Mouse (Mus musculus) embryonic facial prominence, embryonic 12.5 days (tissue): ENCODE data around the gene Pgam5. TPM values are rescaled to one million over a fixed set of nuclear protein-coding genes. Genes with fewer than 3 reads are reported as not detected.

Experiments used
- ATAC-seq: fragments of 200-750 bp; cut with Nextera tagmentation; 2 replicates; pipeline ENCODE4 v1.8.0; 2017; ENCODE audit not compliant: insufficient number of reproducible peaks, insufficient read depth, low FRiP score, low TSS enrichment
- H3K27ac ChIP-seq: fragments of 300-500 bp; sonication (generic); 2 replicates; pipeline ENCODE4 v1.5.1; 2016; ENCODE audit warnings: mild to moderate bottlenecking
- H3K27me3 ChIP-seq: fragments of 300-500 bp; sonication (generic); 2 replicates; pipeline ENCODE4 v1.6.1; 2016; ENCODE audit warnings: mild to moderate bottlenecking, moderate library complexity
- H3K36me3 ChIP-seq: fragments of 300-500 bp; sonication (generic); 2 replicates; pipeline ENCODE4 v1.6.1; 2016; ENCODE audit warnings: mild to moderate bottlenecking
- H3K4me1 ChIP-seq: fragments of 300-500 bp; sonication (generic); 2 replicates; pipeline ENCODE4 v1.6.1; 2016
- H3K4me2 ChIP-seq: fragments of 300-500 bp; sonication (generic); replicated peaks from 2 replicates; pipeline ENCODE4 v1.6.1; 2016; ENCODE audit warnings: mild to moderate bottlenecking, moderate library complexity
- H3K4me3 ChIP-seq: fragments of 300-500 bp; sonication (generic); 2 replicates; pipeline ENCODE4 v1.5.1; 2016; ENCODE audit warnings: mild to moderate bottlenecking
- H3K9ac ChIP-seq: fragments of 300-500 bp; sonication (generic); 2 replicates; pipeline ENCODE4 v1.6.1; 2016; ENCODE audit warnings: mild to moderate bottlenecking, moderate library complexity
- H3K9me3 ChIP-seq: fragments of 300-500 bp; sonication (generic); 2 replicates; pipeline ENCODE4 v1.6.1; 2016; ENCODE audit warnings: mild to moderate bottlenecking, moderate library complexity
- WGBS: fragments of 180-500 bp; shearing (Covaris S2); methylation state at CpG from one replicate; pipeline ENCODE4 v1.1.7; 2016; 5-methylcytosine and 5-hydroxymethylcytosine counted together
- polyA plus RNA-seq: library from polyadenylated mRNA; unstranded; fragments of >200 nt; fragmentation: Nextera tagmentation; extraction: Ambion mirVana; gene quantifications from 2 replicates; pipeline ENCODE4 v1.2.1, GENCODE M21; 2016

The Pgam5 gene
- polyA plus RNA-seq: 80.7 TPM in 2 replicates

DNA sequence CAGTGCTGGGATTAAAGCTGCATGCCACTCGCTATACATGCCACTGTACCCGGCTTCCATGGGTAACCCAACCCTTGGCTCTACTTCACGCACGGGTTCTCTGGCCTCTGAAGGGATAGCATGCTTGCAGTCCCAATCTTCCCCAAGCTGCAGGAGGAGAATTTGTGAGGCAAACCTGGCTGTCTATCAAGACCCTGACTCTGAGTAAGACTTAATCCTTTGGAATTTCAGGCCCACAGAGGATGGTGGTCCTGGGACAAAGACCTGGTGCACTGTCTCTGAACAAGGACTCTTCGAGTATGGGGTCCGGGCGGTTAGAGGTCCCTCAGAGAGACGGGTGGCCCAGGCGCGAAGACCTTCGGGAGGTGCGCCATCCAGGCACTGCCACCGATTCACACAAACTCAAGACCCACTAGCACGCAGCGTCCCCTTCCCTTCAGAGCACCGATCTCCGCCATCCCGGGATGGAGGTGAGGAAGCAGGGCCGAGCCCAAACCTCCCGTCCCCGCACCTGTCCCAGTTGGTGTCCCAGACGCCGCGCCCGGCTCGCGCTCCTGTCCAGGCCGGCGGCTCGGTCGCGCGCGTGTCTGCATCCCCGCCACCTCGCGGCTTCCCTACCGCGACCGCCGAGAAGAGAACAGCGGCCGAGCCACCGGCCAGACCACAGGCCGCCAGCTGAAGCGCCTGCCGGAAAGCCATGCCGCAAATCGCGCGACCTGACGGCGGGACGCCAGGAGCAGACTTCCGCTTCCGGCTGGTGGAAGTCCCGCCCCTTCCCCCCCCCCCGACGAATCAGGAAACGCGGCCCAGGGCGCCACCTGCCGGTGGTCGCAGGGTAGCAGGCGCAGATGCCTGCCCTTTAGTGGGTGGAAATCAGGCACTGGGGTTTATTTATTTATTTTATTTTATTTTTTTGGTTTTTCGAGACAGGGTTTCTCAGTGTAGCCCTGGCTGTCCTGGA is at the start of gene Pgam5:
TSS of gene Pgam5 (minus strand) at position 773 of the 961 bp plus-strand sequence.
- Histone ChIP-seq H3K9ac (peak within 1 kb of the TSS; percentile 92), H3K27ac (peak within 1 kb of the TSS; percentile 72; the same call in 1 of the 2 replicates), H3K36me3 (peaks cover 30% of the 10 kb centered on the region), H3K27me3 (no peaks in the 10 kb centered on the region), H3K9me3 (no peaks in the 10 kb centered on the region), H3K4me1 (peaks cover 6% of the 10 kb centered on the region), H3K4me2 (peak within 1 kb of the TSS; percentile 89), H3K4me3 (peak within 1 kb of the TSS; percentile 91)
- peak; percentile 71; the same call in 1 of the 2 replicates for ATAC-seq
- under 1% methylated on average over 62 of the region's 66 CpGs for WGBS

DNA sequence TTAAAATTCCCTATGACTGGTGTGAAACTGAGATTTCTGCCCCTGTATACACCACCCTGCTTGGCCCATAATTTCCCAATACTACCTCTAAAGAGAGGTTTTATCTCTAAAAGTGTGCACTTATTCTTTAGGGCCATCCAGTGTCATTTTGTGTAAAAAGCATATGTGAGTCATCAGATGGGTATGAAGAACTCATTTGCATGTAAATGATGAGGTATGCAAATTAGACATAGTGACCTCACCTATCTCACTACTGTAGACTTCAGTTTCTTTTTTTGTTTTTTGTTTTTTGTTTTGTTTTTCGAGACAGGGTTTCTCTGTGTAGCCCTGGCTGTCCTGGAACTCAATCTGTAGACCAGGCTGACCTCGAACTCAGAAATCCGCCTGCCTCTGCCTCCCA is 43.4 kb upstream of the Pgam5 start:
- Histone ChIP-seq H3K9me3 (no peaks in the 10 kb centered on the region), H3K36me3 (peaks cover 57% of the 10 kb centered on the region), H3K4me1 (no peaks in the 10 kb centered on the region), H3K9ac (no peak overlapping the region), H3K4me3 (no peak overlapping the region), H3K4me2 (no peak overlapping the region), H3K27me3 (no peaks in the 10 kb centered on the region), H3K27ac (no peak overlapping the region)
- no peak for ATAC-seq
- 98% methylated on average over 3 of the region's 3 CpGs for WGBS

DNA sequence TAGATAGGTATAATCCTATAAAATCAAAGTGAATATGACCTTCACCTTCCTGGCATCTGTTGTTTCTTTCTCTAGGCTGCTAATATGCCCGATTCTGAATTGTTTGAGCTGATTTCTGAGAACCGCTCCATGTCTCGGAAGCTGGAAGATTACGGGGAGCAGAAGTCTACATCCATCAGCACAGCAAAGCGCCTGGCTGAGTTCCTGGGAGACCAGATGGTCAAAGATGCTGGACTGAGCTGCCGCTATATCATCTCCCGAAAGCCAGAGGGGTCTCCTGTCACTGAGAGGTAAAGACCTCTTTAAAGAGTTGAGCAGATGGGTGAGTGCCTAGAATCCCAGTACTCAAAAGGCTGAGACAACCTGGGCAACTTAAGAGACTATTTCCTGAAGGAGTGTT is 39.1 kb upstream of the Pgam5 start:
- Histone ChIP-seq H3K27ac (no peak overlapping the region), H3K9me3 (no peaks in the 10 kb centered on the region), H3K4me3 (no peak overlapping the region), H3K36me3 (peaks cover 74% of the 10 kb centered on the region), H3K27me3 (no peaks in the 10 kb centered on the region), H3K4me1 (no peaks in the 10 kb centered on the region), H3K9ac (no peak overlapping the region), H3K4me2 (no peak overlapping the region)
- no peak for ATAC-seq
- 96% methylated on average over 7 of the region's 7 CpGs for WGBS

- WGBS: 91% methylated on average over 2 of the region's 2 CpGs
- Histone ChIP-seq H3K4me2 (no peak overlapping the region), H3K9me3 (no peaks in the 10 kb centered on the region), H3K4me3 (no peak overlapping the region), H3K4me1 (no peaks in the 10 kb centered on the region), H3K27me3 (no peaks in the 10 kb centered on the region), H3K9ac (no peak overlapping the region), H3K36me3 (peaks cover 86% of the 10 kb centered on the region), H3K27ac (no peak overlapping the region)
- no peak for ATAC-seq
These were observed 30.9 kb upstream of the Pgam5 start for GRCm38 (mm10) chr5:110300591-110300990.

DNA sequence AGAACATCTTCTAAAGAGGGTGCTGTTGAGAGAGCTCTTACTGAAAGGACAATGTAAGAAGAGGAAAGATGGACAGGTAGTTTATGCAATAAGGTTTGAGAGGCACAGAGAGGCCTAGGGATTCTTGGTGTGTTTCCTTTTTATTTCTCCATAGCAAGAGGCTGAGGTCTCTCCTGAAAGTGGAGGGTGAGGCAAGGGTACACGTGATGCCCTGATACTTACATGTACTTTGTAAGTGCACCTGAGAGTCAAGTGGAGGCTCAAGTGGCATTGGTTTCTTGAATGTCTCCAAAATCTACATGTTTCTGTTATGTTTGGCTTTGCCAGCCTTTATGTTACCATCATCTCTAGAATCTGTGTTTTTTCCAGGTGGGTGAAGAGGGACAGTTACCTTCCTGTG is 26.9 kb upstream of the Pgam5 start:
- Histone ChIP-seq H3K4me3 (no peak overlapping the region), H3K9me3 (no peaks in the 10 kb centered on the region), H3K9ac (no peak overlapping the region), H3K4me1 (no peaks in the 10 kb centered on the region), H3K36me3 (peaks cover 84% of the 10 kb centered on the region), H3K27ac (no peak overlapping the region), H3K4me2 (no peak overlapping the region), H3K27me3 (no peaks in the 10 kb centered on the region)
- no peak for ATAC-seq
- WGBS: 95% methylated on average over 1 of the region's 1 CpGs

DNA sequence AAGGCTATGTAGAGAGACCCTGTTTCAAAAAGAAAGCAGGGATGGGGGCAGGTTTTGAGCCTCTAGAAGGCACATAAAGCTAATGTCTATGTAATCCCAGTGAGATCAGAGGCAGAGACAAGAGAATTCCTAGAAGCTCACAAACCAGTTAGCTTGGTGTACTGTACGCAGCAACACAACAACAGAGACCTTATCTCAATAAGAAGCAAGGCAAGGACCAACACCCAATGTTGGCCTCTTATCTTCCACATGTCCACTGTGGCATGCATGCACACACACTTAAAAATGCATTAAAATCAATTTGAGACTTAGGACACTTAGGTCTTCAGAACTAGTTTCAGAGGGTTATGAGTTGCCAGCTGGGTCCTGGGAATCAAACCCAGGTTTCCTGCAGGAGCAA is 21.9 kb upstream of the Pgam5 start:
- 100% methylated on average over 1 of the region's 1 CpGs for WGBS
- H3K9ac ChIP-seq: no peak overlapping the region
- H3K4me2 ChIP-seq: no peak overlapping the region
- peaks cover 61% of the 10 kb centered on the region for H3K36me3 ChIP-seq
- no peaks in the 10 kb centered on the region for H3K9me3 ChIP-seq
- H3K27ac ChIP-seq: no peak overlapping the region
- no peak overlapping the region for H3K4me3 ChIP-seq
- H3K4me1 ChIP-seq: peaks cover 7% of the 10 kb centered on the region
- H3K27me3 ChIP-seq: no peaks in the 10 kb centered on the region
- ATAC-seq: no peak

GRCm38 (mm10) chr5:110287084-110287475 is 17.4 kb upstream of the Pgam5 start:
- ATAC-seq: no peak
- Histone ChIP-seq H3K9ac (peak overlapping the region; percentile 9; the same call in 1 of the 2 replicates), H3K9me3 (no peaks in the 10 kb centered on the region), H3K4me2 (peak overlapping the region; percentile 95), H3K27ac (no peak overlapping the region), H3K4me1 (peaks cover 13% of the 10 kb centered on the region), H3K36me3 (peaks cover 24% of the 10 kb centered on the region), H3K27me3 (peaks cover 17% of the 10 kb centered on the region), H3K4me3 (peak overlapping the region; percentile 76)
- WGBS: 65% methylated on average over 2 of the region's 2 CpGs

DNA sequence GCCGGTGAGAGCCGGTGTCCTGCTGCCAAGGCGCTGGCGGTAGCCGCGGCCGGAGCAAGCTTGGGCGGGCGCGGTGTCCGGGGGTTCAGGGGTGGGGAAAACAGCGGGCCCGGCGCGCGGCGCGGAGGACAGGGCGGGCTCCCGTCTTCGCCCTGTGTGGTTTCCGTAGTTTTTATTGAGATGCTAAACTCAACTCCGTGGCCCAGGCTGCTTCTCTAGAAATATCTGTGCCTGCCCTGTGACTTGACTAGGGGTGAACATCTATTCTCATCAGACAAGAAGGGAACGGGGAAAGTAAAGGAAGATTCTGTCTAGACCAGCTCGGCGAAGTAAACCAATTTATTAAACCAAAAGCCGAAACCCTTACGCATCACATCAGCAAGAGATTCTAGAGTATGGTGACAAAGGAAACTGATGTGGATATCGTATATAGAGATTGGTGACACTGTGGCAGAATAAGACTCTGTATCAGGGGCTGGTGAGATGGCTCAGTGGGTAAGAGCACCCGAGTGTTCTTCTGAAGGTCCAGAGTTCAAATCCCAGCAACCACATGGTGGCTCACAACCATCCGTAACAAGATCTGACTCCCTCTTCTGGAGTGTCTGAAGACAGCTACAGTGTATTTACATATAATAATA is 16.9 kb upstream of the Pgam5 start:
- 3% methylated on average over 31 of the region's 31 CpGs for WGBS
- H3K4me3 ChIP-seq: peak overlapping the region; percentile 76
- no peaks in the 10 kb centered on the region for H3K9me3 ChIP-seq
- H3K4me2 ChIP-seq: peak overlapping the region; percentile 95
- H3K36me3 ChIP-seq: peaks cover 20% of the 10 kb centered on the region
- peak overlapping the region; percentile 85 for H3K9ac ChIP-seq
- ATAC-seq: peak; percentile 80
- peaks cover 13% of the 10 kb centered on the region for H3K4me1 ChIP-seq
- H3K27me3 ChIP-seq: peaks cover 17% of the 10 kb centered on the region
- H3K27ac ChIP-seq: peak overlapping the region; percentile 65

DNA sequence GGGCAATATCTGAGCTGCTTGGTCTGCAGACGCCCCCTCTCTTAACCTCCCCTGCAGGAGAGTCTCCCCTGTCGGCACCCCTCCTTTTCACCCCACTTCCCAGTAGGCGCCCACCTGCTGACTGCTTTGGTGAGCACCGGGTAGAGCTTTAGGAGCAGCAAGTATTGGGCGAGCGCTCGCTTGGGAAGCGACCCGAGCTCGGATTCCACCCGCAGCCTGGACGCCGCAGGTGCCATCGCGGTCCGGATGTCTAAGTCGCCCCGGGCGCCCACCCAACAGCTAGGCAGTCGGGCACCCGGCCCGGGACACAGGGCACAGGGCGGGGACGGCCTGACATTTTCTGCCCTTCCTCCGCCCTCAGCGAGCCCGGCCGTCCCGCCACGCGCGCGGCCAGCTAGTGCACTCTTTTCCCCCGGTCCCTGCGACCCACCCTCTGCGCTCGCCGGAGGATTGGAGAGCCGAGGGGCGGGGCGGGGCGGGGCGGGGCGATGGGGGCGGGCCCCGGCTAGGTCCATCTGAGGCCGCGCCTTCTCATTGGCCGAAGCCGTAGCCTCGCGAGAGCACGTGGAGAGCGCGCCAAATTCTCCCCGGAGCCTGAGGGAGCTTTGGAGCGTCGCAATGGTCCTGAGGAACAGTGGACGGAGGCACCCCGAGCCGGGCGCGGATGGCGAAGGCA is 16.2 kb upstream of the Pgam5 start, which contains the start of the genes Pxmp2 and Pole:
TSS of gene Pxmp2 (minus strand) at position 417 of the 676 bp plus-strand sequence.
TSS of gene Pole (plus strand) at position 537 of the 676 bp plus-strand sequence.
- Histone ChIP-seq H3K27me3 (peaks cover 17% of the 10 kb centered on the region), H3K9me3 (no peaks in the 10 kb centered on the region), H3K4me1 (peaks cover 13% of the 10 kb centered on the region), H3K4me2 (peak within 1 kb of the TSS; percentile 95), H3K4me3 (peak within 1 kb of the TSS; percentile 76), H3K27ac (peak within 1 kb of the TSS; percentile 65), H3K9ac (peak within 1 kb of the TSS; percentile 85), H3K36me3 (peaks cover 14% of the 10 kb centered on the region)
- peak; percentile 99 for ATAC-seq
- WGBS: under 1% methylated on average over 64 of the region's 64 CpGs

GRCm38 (mm10) chr5:110285156-110285555 is 15.4 kb upstream of the Pgam5 start:
- H3K27me3 ChIP-seq: peaks cover 17% of the 10 kb centered on the region
- peak overlapping the region; percentile 76 for H3K4me3 ChIP-seq
- peaks cover 6% of the 10 kb centered on the region for H3K36me3 ChIP-seq
- H3K9ac ChIP-seq: peak overlapping the region; percentile 85
- H3K9me3 ChIP-seq: no peaks in the 10 kb centered on the region
- no peak for ATAC-seq
- H3K4me2 ChIP-seq: peak overlapping the region; percentile 95
- H3K27ac ChIP-seq: no peak overlapping the region
- peaks cover 13% of the 10 kb centered on the region for H3K4me1 ChIP-seq
- WGBS: 12% methylated on average over 15 of the region's 15 CpGs

GRCm38 (mm10) chr5:110284536-110284935 is 14.8 kb upstream of the Pgam5 start:
- no peak overlapping the region for H3K4me2 ChIP-seq
- ATAC-seq: no peak
- peaks cover 13% of the 10 kb centered on the region for H3K4me1 ChIP-seq
- H3K9ac ChIP-seq: no peak overlapping the region
- peaks cover 17% of the 10 kb centered on the region for H3K27me3 ChIP-seq
- H3K27ac ChIP-seq: no peak overlapping the region
- H3K9me3 ChIP-seq: no peaks in the 10 kb centered on the region
- WGBS: 5% methylated on average over 4 of the region's 4 CpGs
- H3K36me3 ChIP-seq: peaks cover 3% of the 10 kb centered on the region
- H3K4me3 ChIP-seq: no peak overlapping the region
